Mouse (Mus musculus): ENCODE results near the gene Myo1h.
A peak's percentile ranks its signal among the peaks of the same experiment; 100 is the strongest.

The Myo1h gene

DNA sequence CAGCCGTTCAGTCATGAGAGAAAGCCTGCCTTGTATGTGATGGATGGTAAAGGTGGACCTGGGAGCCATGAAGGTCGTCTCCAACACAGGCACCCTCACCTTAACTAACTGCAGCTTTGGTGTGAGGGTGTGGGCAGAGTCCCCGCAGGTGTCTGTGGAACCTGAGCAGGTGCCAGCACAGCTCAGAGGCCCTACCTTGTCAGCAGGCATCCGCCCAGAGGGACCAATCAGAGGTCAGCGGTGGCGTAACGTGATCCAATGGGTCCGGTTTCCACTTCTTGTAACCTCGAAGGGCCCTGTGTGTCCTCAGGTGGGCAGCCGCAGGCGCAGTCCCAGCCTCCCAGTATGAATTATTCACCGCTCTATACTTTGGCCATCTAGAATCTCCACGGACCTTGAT lies at the start of gene Myo1h:
Gene Myo1h, plus strand, starts transcription at position 293 of the 400 bp plus-strand sequence.
- Histone ChIP-seq H3K27me3 (ENCODE audit: control insufficient read depth, insufficient read depth, low read length, poor library complexity, severe bottlenecking) (no peaks in the 10 kb centered on the region; the same call in 1 of the 2 replicates), H3K36me3 (ENCODE audit: control insufficient read depth, insufficient read depth, low read length, poor library complexity, severe bottlenecking) (no peaks in the 10 kb centered on the region)
- no peak for DNase-seq (ENCODE audit: low read depth, low spot score)

DNA sequence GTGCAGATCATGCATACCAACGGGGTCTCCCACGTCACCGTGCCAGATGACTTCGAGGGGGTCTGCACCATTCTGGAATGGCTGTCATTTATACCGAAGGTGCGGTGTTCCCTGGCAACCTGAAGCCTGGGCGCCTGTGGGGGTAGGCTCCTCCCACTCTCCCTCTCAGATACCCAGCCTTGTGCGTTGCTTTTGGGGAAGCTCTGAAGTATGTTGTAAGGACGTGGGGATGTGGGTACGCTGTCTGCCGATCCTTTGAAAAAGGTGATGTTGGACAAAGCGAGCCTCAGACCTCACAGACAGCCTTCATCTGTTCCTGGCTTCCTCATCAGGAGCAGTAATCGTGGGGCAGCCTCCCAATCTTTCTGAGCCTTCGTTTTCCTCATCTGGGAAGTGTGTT lies 49.2 kb upstream of the Myo1h start:
- H3K36me3 ChIP-seq (ENCODE audit: control insufficient read depth, insufficient read depth, low read length, poor library complexity, severe bottlenecking): no peaks in the 10 kb centered on the region
- DNase-seq (ENCODE audit: low read depth, low spot score): no peak
- no peaks in the 10 kb centered on the region for H3K27me3 ChIP-seq (ENCODE audit: control insufficient read depth, insufficient read depth, low read length, poor library complexity, severe bottlenecking)

DNA sequence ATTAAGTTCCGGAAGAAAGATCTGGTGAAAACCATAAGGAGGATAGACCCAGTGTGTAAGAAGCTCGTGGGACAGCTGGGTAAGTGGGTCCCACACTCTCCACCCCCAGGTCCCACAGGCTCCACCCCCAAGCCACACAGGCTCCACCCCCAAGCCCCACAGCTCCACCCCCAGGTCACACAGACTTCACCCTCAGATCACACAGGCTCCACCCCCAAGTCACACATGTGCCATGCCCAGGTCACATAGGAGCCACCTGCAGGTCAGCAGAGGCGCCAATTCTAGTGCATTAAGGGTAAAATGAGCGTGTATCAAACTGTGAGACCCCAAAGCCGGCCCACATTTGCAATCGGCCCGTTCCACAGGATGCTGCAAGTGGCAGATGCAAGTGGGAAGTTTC lies 42.5 kb upstream of the Myo1h start:
- DNase-seq (ENCODE audit: low read depth, low spot score): no peak

DNA sequence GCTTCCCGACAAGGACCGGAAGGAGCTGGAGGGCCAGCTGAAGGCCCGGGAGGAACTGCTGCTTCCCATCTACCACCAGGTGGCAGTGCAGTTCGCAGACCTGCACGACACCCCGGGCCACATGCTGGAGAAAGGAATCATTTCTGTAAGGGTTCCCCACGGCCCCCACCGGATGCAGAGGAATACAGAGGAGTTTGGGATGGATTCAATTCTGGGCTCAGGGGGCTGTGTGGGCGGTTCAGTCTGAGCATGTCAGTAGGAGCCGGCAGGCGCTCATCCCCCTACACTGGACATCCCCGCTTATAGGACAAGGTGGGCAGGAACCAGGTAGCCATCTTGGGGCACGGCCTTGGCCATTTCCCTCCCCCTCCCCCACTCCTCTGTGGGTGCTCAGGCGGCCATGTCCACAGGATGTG lies 40.8 kb upstream of the Myo1h start:
- Histone ChIP-seq H3K36me3 (ENCODE audit: control insufficient read depth, insufficient read depth, low read length, poor library complexity, severe bottlenecking) (no peaks in the 10 kb centered on the region), H3K27me3 (ENCODE audit: control insufficient read depth, insufficient read depth, low read length, poor library complexity, severe bottlenecking) (no peaks in the 10 kb centered on the region)
- peak; percentile 57 for DNase-seq (ENCODE audit: low read depth, low spot score)

More for the DNA sequence above, 42.5 kb upstream of the Myo1h start:
- Histone ChIP-seq H3K36me3 (ENCODE audit: control insufficient read depth, insufficient read depth, low read length, poor library complexity, severe bottlenecking) (no peaks in the 10 kb centered on the region), H3K27me3 (ENCODE audit: control insufficient read depth, insufficient read depth, low read length, poor library complexity, severe bottlenecking) (no peaks in the 10 kb centered on the region)

DNA sequence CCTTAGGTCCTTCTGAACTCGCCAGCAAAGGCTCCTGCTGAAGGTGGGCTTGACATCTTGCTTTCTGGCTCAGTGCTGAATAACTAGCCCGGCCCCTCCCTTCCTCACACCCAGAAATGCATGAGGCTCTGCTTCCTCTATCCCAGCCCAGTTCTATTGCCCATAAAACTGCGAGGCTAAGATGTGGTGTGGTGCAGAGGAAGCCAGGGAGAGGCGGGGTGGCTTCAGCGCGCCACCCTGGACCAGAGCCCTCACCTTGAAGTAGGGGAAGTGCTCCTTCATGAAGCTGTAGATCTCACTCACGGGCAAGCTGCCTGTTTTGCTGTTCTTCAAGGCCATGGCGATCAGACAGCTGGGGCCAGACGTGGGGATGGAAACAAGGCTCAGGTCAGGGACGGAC lies 29.5 kb upstream of the Myo1h start:
- Histone ChIP-seq H3K27me3 (ENCODE audit: control insufficient read depth, insufficient read depth, low read length, poor library complexity, severe bottlenecking) (no peaks in the 10 kb centered on the region), H3K36me3 (ENCODE audit: control insufficient read depth, insufficient read depth, low read length, poor library complexity, severe bottlenecking) (no peaks in the 10 kb centered on the region)
- DNase-seq (ENCODE audit: low read depth, low spot score): no peak

DNA sequence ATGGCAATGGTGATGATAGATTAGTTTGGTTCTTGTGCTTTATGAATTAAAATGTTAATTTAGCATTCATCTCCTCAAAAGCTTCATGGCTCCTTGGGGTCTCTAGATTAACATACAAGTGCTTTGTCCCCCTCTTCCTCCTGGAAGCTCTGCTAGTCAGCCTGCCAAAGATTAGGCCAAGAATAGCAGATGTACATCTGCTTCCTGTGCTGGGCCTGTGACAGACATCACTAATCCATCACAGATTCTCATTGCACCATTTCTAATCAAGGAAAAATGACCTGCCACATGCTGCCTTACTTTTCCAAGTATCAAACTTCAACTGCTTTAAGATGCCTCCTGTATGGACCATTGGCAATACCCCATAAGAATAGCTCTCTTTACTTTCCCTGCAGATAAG lies 27.5 kb upstream of the Myo1h start:
- DNase-seq (ENCODE audit: low read depth, low spot score): no peak
- Histone ChIP-seq H3K27me3 (ENCODE audit: control insufficient read depth, insufficient read depth, low read length, poor library complexity, severe bottlenecking) (no peaks in the 10 kb centered on the region), H3K36me3 (ENCODE audit: control insufficient read depth, insufficient read depth, low read length, poor library complexity, severe bottlenecking) (no peaks in the 10 kb centered on the region)

DNA sequence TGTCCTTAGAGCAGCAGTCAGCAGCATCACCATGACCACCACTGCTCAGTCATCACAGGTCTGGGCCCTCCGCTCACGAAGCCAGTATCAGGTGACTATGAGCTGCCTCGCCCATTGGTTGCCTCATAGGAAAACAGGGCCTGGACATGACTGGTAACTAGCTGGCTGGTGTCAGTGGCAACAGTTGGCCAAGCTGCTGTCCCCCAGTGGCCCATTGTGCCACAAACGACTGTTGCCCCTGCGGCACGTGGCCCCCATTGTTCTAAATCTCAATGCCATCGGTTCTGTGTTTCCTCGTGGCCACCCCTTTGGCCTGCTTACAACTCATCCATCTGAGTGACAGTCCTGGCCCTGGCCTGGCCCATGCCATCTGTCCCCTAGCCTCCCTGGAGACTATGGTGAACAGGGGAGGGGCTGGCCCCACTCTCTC lies 24.9 kb upstream of the Myo1h start:
- Histone ChIP-seq H3K27me3 (ENCODE audit: control insufficient read depth, insufficient read depth, low read length, poor library complexity, severe bottlenecking) (no peaks in the 10 kb centered on the region), H3K36me3 (ENCODE audit: control insufficient read depth, insufficient read depth, low read length, poor library complexity, severe bottlenecking) (no peaks in the 10 kb centered on the region)
- no peak for DNase-seq (ENCODE audit: low read depth, low spot score)

DNA sequence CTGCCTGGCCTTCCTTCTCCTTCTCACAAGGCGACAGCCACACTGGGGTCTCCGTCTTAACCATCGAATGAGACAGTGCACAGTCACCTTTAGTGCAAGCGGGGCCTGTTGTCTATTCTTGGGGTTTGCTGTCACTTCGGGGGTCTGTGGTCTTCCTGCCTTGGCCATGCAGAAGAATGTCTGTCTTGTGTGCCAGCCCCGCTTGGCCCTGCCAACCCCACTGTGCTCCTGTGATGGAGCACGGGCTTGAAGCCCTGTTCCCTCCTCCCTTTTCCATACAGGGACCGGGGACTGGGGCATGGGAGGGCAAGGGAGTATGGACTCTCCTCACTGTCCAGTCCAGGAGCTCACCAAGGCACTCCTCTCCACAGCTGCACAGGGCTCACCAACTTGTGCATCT lies 24.2 kb upstream of the Myo1h start:
- H3K36me3 ChIP-seq (ENCODE audit: control insufficient read depth, insufficient read depth, low read length, poor library complexity, severe bottlenecking): no peaks in the 10 kb centered on the region
- no peak for DNase-seq (ENCODE audit: low read depth, low spot score)
- no peaks in the 10 kb centered on the region for H3K27me3 ChIP-seq (ENCODE audit: control insufficient read depth, insufficient read depth, low read length, poor library complexity, severe bottlenecking)

DNA sequence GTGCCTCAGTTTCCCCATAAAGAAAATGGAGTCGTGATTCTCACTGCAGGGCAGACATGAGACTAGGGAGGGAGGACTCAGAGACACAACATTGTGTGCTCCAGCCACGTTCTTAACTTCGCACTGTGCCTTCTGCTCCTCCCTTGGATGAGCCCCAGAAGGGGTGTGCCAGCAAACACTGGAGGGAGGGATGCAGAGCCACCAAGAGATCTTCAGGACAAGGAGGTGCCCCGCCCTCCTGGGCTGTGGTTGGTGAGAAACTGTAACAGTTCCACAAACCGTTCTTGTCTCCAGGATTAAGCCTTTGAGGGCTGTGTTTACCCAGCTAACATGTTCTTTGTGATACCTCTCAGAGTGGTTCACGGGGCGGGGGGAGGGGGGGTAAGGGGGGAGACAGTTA lies 20.3 kb upstream of the Myo1h start:
- Histone ChIP-seq H3K36me3 (ENCODE audit: control insufficient read depth, insufficient read depth, low read length, poor library complexity, severe bottlenecking) (no peaks in the 10 kb centered on the region), H3K27me3 (ENCODE audit: control insufficient read depth, insufficient read depth, low read length, poor library complexity, severe bottlenecking) (no peaks in the 10 kb centered on the region)
- no peak for DNase-seq (ENCODE audit: low read depth, low spot score)

DNA sequence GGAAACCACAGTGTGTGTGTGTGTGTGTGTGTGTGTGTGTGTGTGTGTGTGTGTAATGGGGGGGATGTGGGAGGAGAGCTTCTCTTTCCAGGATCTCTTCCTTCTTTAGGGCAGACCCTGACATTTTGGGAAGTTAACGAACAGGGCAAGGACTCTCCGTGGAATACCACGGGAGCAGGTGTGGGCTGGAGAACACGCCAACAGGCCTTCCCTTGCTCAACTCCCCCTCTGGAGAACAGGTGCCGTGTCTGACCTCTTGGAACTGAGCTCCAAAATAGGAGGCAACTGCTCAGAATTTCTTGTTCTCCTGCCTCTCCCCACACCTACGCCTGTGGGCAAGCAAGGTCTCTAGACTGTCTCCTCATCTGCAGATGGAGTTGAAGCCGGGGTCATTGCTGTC lies 19.5 kb upstream of the Myo1h start:
- Histone ChIP-seq H3K36me3 (ENCODE audit: control insufficient read depth, insufficient read depth, low read length, poor library complexity, severe bottlenecking) (no peaks in the 10 kb centered on the region), H3K27me3 (ENCODE audit: control insufficient read depth, insufficient read depth, low read length, poor library complexity, severe bottlenecking) (no peaks in the 10 kb centered on the region)
- no peak for DNase-seq (ENCODE audit: low read depth, low spot score)

DNA sequence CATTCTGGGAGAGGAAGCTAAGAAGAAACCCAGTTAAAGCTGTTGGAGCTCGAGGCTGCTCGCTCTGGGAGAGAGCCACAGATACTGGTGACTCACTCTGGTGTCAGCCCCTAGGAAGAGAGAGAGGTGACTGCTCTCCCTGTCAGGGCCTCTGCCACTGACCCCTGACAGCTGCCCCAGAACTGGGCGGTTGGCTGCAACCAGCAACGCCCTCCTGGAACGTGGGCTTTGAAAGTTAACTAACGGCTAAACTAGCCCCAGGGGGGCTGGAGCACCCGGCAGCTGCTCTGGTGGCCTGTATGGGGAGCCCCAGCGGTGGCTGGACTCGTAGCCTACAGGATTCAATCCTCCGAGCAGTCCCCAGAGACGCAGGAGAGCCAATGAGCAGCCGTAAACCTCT lies 19.0 kb upstream of the Myo1h start:
- DNase-seq (ENCODE audit: low read depth, low spot score): no peak
- no peaks in the 10 kb centered on the region for H3K36me3 ChIP-seq (ENCODE audit: control insufficient read depth, insufficient read depth, low read length, poor library complexity, severe bottlenecking)
- H3K27me3 ChIP-seq (ENCODE audit: control insufficient read depth, insufficient read depth, low read length, poor library complexity, severe bottlenecking): no peaks in the 10 kb centered on the region

DNA sequence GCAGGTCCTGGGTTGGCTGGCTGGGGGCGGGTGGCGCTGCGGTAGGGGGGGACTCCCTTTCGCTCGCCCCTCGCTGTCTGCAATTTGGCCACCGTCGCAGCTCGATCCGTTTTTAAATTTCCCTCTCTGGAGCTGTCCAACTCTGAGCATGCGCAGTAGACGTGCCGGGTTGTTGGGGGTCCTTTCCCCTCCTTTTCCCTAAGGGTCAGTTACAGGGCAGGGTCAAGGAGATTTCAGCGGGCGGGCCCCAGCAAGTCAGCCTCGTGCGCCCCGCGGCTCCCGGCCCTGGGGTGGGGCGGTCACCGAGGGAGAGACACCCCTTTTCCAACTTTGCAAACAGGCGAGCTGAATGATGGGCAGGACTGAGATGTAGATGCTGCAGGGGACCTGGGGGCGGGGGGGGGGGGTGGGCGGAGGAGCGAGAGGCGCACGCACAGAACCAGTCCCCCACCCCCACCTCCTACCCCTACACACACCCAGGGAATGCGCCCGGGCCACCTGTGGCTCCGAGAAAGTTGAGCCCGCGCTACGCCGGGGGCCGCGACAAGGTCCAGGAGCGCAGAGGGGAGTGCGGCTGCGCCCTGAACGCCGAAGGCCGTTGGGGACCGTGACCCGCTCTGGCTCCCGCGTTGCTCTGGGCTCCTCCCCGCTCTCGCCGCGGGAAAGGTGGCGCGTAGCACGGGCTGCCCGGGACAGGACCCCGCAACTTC lies 15.1 kb upstream of the Myo1h start, which contains the start of gene Foxn4:
Gene Foxn4, minus strand, starts transcription at position 115 of the 710 bp plus-strand sequence.
- no peaks in the 10 kb centered on the region for H3K27me3 ChIP-seq (ENCODE audit: control insufficient read depth, insufficient read depth, low read length, poor library complexity, severe bottlenecking)
- no peak for DNase-seq (ENCODE audit: low read depth, low spot score)

DNA sequence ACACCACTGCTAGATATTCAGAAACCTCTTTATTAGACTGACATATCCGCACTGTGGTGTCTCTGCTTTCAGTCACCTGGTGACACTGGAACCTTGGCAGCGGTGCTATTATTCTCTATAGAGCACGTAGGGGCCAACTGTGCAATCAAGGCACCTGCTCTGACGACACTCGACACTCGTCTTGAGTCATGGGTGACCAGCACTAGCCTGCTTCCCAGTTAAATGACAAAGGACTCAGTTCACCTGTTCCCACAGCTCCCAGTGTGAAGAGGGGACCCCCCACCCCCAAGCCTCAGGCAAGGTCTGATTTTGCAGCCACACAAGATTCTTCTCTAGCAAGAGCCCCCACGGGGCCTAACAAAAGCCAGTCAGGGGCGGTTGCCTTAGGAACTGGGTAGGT lies 13.6 kb upstream of the Myo1h start:
- no peaks in the 10 kb centered on the region for H3K27me3 ChIP-seq (ENCODE audit: control insufficient read depth, insufficient read depth, low read length, poor library complexity, severe bottlenecking)
- H3K36me3 ChIP-seq (ENCODE audit: control insufficient read depth, insufficient read depth, low read length, poor library complexity, severe bottlenecking): no peaks in the 10 kb centered on the region
- DNase-seq (ENCODE audit: low read depth, low spot score): no peak

More for the DNA sequence above, 15.1 kb upstream of the Myo1h start, which contains the start of gene Foxn4:
- no peaks in the 10 kb centered on the region for H3K36me3 ChIP-seq (ENCODE audit: control insufficient read depth, insufficient read depth, low read length, poor library complexity, severe bottlenecking)

DNA sequence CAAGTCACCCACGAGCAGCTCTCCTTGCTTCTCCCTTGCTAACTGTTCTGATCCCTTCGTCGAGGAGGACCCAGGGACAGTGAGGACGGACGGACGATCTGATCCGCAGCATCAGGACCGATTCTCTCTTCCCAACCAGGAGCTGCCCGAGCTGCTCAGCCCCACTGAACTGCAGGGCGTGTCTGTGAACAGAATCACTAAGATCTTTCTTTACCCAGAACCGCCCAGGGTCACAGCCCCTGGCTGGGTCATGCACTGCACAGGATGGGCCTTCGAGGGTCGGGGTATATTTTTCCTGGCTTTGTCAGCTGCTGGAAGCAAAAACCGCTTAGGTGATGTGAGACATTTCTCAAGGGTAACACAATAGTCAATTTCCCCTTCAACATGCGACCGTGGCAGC lies 13.0 kb upstream of the Myo1h start:
- DNase-seq (ENCODE audit: low read depth, low spot score): no peak
- H3K27me3 ChIP-seq (ENCODE audit: control insufficient read depth, insufficient read depth, low read length, poor library complexity, severe bottlenecking): no peaks in the 10 kb centered on the region
- H3K36me3 ChIP-seq (ENCODE audit: control insufficient read depth, insufficient read depth, low read length, poor library complexity, severe bottlenecking): no peaks in the 10 kb centered on the region

DNA sequence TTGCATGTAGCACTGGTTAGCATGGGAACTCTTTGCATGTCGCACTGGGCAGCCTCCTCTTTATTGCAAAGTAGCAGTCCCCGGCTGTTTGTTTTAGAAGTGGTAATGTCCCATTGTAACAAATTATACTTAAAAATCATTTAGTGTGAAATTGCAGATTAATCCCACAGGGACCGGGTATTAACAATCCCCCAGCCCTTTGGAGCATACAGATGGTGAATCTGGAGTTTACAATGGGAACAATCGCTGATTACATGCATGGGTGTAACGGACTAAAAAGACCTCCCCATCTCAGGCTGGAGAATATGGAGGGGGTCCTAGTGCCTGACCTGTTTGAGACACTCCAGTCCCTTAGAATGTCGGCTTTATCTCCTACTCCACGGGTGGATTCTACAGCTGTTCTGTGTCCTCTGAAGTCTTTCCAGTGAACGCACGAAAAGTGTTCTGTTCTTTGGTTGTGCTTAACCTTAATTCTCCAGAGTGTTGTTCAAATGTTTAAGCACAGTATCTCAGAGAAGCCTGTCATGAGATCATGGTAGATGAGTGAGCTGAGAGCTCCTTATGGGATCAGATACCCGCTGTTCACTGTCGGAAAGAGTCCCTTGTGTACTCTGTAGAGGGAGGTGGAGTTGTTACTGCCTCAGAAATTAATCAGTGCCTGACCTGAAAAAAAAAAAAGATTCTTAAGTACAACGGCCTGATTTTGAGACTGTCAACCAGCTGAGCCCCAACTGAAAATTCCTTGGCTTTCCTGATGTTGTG lies 9.4 kb upstream of the Myo1h start:
- Histone ChIP-seq H3K36me3 (ENCODE audit: control insufficient read depth, insufficient read depth, low read length, poor library complexity, severe bottlenecking) (no peaks in the 10 kb centered on the region), H3K27me3 (ENCODE audit: control insufficient read depth, insufficient read depth, low read length, poor library complexity, severe bottlenecking) (no peaks in the 10 kb centered on the region)
- DNase-seq (ENCODE audit: low read depth, low spot score): no peak
